Mouse (Mus musculus) fibroblast of lung, adult 2 months (primary cell): ENCODE results near the gene Pfkfb4.
A peak's percentile ranks its signal among the peaks of the same experiment; 100 is the strongest.

Experiments
- DNase-seq: peaks from one replicate; pipeline ENCODE4 v3.0.0-alpha.2; 2011; ENCODE audit warnings: low read depth

The Pfkfb4 gene

DNA sequence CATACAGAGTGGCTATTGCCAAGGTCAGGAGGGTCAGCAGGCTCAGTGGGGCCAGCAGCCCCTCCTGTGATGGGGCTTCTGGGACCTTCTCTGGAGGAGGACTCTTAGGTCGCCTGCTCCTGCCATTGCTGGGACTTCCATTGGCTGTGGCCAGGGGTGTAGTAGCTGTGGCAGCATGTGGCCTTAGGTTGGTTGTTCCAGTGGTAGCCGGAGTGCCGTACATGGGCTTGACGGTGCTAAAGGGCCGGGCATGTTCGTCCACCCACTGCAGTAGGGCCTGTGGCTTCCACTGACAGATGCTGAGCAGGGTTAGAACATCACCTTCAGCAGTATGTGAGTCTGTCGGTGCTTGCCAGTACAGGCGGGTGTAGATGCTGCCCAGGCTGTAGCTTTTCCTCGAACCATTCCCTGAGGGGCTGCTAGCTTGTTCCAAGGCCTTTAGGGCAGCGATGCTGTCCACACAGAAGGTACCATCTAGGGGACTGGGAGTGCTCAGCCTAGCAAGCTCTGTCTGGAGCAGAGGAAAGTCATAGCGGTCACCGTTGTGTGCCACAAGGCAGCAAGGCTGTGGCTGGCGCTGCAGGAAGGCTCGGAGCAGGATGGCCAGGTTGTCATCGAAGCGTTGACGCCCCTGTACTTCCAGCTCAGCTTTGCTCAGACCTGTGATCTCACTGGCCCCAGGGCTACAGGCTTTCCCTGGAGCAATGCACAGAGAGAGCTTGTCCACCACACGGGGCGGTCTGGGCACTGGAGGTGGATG is 66.6 kb downstream of the Pfkfb4 start:
- no peak for DNase-seq

DNA sequence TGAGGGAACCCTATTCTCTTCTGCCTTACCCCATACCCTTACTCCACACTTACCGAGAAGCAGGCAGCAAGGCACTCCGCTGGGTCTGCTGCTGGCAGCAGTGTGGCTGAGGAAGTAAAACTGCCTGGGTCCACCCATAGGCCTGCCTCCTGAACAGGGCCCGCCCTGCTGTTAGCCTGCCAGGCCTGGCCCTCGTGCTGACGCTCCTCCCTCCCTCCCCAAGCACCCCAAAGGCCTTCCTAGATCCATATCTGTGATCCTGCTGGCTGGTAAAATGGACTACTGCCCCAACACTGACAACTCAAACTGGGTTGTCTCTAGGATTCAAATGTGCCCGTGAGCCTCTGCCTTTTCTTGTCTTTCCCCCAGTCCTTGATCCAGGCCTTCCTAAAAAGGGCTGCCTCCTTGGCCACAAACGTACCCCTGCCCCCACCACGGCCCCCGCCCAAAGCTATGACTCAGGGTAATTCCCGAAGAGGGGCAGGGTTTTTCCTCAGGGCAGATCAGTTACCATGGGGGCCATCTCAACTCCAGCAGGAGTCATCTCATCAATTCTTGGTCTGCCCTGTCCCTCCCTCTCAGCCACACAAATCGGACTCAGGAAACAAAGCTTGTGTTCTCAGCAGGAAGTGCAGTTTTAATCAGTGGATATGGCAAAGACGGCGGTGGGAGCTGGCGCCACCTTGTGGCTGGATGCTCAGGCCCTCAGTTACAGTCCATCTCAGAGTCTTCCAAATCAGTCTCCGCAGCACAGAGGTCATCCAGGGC is 67.7 kb downstream of the Pfkfb4 start, which contains the start of gene Trex1:
Gene Trex1, minus strand, starts transcription at position 599 of the 768 bp plus-strand sequence.
- peak; percentile 89 for DNase-seq

- DNase-seq, result no peak
Measured at GRCm38 (mm10) chr9:109060184-109060897, 68.8 kb downstream of the Pfkfb4 start.

DNA sequence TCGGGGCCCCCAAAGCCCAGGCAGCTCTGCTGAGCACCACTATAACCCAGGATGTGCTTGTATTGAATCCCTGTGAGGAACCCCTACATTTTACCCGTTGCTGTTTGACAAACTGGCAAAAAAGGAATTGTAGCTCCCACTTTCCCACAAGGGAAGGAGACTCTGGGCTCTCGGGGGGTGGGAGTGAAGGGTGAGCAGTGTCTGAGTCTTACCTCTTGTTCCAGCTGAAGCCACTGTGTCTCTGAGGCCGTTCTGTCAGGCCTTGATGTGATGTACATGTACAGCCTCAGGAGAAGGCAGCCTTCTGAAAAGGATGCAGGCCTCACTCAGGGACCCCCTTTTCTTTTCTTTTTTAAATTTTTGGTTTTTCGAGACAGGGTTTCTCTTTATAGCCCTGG is 69.3 kb downstream of the Pfkfb4 start:
- DNase-seq, result no peak

- no peak for DNase-seq
Measured at GRCm38 (mm10) chr9:109068095-109068735, 76.6 kb downstream of the Pfkfb4 start.

DNA sequence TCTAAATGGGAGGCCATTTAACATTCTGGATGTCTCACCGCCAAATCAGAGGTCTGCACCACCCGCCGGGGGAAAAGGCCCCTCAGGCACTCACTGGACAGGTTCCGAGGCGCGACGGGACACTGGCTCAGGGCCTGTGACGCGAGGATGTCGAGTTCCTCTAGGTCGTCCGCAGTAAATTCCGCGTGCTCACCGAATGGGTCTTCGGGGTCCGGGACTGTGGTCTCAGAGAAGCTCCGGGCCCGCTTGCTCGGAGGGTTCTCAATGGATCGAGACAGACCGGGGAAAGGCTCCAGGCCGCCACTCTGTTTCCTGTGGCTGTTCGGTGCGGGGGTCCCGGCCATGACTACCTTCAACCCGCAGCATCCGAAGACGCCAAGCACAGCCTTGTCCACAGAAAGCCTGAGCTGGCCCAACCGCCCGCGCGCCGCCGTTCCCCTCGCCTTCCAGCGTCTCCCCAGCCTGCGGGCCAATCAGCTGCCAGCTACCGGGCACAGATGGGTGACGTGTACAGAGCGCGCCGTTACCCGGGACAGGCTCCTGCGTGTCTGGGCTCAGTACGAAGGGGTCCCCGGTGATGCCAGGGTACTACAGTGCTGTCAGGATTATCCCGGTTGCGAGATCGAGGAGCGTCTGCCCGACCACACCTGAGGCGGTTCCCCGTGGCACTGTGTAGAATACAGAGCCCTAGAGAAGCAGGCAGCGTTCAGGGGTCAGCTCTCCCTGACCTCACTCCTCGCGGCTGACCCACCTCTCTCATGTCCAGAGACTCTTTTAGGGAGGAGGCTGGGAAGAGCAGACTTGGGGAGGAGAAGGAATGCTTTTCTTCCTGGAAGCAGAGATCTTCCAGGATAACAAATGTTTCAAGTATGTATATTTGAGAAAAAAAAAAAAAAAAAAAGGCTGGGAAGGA is 82.3 kb downstream of the Pfkfb4 start, which contains the start of gene Atrip:
Gene Atrip, minus strand, starts transcription at position 464 of the 913 bp plus-strand sequence.
- DNase-seq, result no peak

- DNase-seq, result no peak
Measured at GRCm38 (mm10) chr9:109080516-109080915, 88.9 kb downstream of the Pfkfb4 start.

DNA sequence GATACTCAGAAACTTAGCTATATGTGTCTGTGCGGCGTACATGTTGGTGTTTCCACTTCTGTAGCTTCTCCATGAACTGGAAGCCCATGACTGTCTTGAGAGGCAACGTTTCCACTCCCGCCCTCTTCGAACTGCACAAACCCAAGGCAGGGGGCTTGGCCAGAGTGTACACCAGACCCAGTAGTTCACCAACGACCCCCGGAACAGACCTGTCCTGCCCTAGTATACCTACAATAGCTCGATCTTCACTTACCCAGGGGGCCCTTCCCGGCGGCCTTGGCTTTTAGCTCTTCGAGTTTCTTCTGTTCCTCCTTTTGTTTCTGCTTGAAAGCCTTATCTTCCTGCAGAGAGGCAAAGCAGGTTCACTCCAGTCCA is 90.2 kb downstream of the Pfkfb4 start:
- no peak for DNase-seq
